Mouse (Mus musculus): ENCODE results near the gene Vgll4.

DNA sequence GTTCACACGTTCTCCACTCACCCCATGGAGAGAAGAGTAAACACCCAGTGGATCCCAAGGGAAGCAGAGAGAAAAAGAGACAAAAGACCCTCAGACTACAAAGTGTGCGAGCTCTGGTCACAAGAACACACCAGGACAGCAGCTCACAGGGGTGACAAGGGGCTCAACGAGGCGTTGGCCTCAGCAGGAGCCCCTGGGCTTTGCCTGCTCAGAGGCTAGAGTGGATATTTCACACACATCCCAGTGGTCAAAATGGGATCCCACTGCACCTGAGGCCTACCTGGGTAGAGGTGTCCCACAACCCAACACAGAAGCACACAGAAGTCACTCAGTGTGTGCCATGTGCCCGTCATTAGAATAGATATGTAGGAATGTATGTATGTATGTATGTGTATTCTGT lies 84.7 kb downstream of the Vgll4 start:
- TF ChIP-seq TAL1 (IDR thresholded peaks at IDR 0.05; ENCODE audit: low read length): no peak
- TF ChIP-seq GATA1 (IDR thresholded peaks at IDR 0.05; ENCODE audit: low read length): no peak

All from erythroblast, embryonic 14.5 days (primary cell).